Mouse (Mus musculus) testis, postnatal 10 days (tissue): ENCODE measurements around the gene Olfr1425.
"Not testable (repeated sequence)": the region's sequence is repeated elsewhere in the genome, so short reads cannot be mapped to it uniquely, and the experiment has no call there.

ENCODE experiments used
- DNase-seq: peaks from one replicate; pipeline ENCODE4 v3.0.0; 2021; ENCODE audit warnings: low spot score

The Olfr1425 gene

GRCm38 (mm10) chr19:12077631-12078030, at the start of gene Olfr1425:
TSS of gene Olfr1425 (minus strand) at chr19:12077731.
- not testable (repeated sequence) for DNase-seq

GRCm38 (mm10) chr19:12123103-12123502, 45.6 kb upstream of the Olfr1425 start, which contains the start of gene Olfr76:
TSS of gene Olfr76 (minus strand) at chr19:12123203.
- DNase-seq: no peak

- DNase-seq: no peak
Observed at GRCm38 (mm10) chr19:12116464-12116863, 38.9 kb upstream of the Olfr1425 start.

GRCm38 (mm10) chr19:12115797-12116196, 38.3 kb upstream of the Olfr1425 start, which contains the start of gene Olfr1428:
TSS of gene Olfr1428 (minus strand) at chr19:12115897.
- no peak for DNase-seq

- no peak for DNase-seq
Observed at GRCm38 (mm10) chr19:12113807-12114206, 36.3 kb upstream of the Olfr1425 start.

- DNase-seq: no peak
Observed at GRCm38 (mm10) chr19:12104541-12104940, 27.0 kb upstream of the Olfr1425 start.

- DNase-seq: no peak
Observed at GRCm38 (mm10) chr19:12103234-12103633, 25.7 kb upstream of the Olfr1425 start, which contains the start of gene Olfr1427. TSS of gene Olfr1427 (minus strand) at chr19:12103334.

GRCm38 (mm10) chr19:12091913-12092312, 14.4 kb upstream of the Olfr1425 start, which contains the start of gene Olfr1426:
TSS of gene Olfr1426 (minus strand) at chr19:12092013.
- DNase-seq: no peak

- DNase-seq: not testable (repeated sequence)
Observed at GRCm38 (mm10) chr19:12069546-12069945, 8.0 kb downstream of the Olfr1425 start.

- DNase-seq: not testable (repeated sequence)
Observed at GRCm38 (mm10) chr19:12067806-12068205, 9.7 kb downstream of the Olfr1425 start.

- not testable (repeated sequence) for DNase-seq
Observed at GRCm38 (mm10) chr19:12062582-12062981, 14.9 kb downstream of the Olfr1425 start, which contains the start of gene Olfr1424. TSS of gene Olfr1424 (minus strand) at chr19:12062682.

GRCm38 (mm10) chr19:12043163-12043562, 34.4 kb downstream of the Olfr1425 start:
- DNase-seq: no peak

GRCm38 (mm10) chr19:12041217-12041616, 36.3 kb downstream of the Olfr1425 start, which contains the start of gene Olfr1423:
TSS of gene Olfr1423 (minus strand) at chr19:12041317.
- no peak for DNase-seq

- DNase-seq: no peak
Observed at GRCm38 (mm10) chr19:12037727-12038126, 39.8 kb downstream of the Olfr1425 start.

- no peak for DNase-seq
Observed at GRCm38 (mm10) chr19:12026606-12027005, 50.9 kb downstream of the Olfr1425 start.

- no peak for DNase-seq
Observed at GRCm38 (mm10) chr19:12025333-12025732, 52.2 kb downstream of the Olfr1425 start.

- no peak for DNase-seq
Observed at GRCm38 (mm10) chr19:12024149-12024548, 53.4 kb downstream of the Olfr1425 start.
